Mouse (Mus musculus) liver (tissue): ENCODE measurements around the gene Ctsd.
A peak's percentile ranks its signal among the peaks of the same experiment; 100 is the strongest.

Experiments
- DNase-seq: peaks from one replicate; pipeline ENCODE4 v3.0.0-alpha.2; 2020; ENCODE audit warnings: mixed read lengths

The Ctsd gene

DNA sequence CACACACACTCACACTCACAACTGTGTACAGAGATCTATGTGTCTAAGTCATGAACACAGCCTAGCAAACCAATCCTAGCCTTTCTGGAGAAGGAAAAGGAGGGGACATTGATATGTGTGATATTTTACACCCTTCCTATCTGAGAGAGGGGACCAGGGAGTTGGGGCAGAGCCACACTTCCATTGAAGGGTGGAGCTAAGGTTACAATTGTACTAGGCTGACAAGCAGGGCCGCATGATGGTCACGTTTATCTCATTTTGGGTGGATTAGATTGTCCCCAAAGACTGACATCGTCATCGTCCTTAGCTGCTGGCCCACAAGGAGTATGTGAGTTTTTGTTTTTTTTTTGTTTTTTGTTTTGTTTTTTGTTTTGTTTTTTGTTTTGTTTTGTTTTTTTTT, 56.6 kb downstream of the Ctsd start:
- DNase-seq = no peak

- DNase-seq = peak; percentile 54
Observed at GRCm38 (mm10) chr7:142330271-142330724, 57.5 kb downstream of the Ctsd start.

GRCm38 (mm10) chr7:142328507-142328906, 59.3 kb downstream of the Ctsd start:
- no peak for DNase-seq

GRCm38 (mm10) chr7:142326714-142327445, 61.0 kb downstream of the Ctsd start:
- no peak for DNase-seq
